Mouse (Mus musculus) megakaryocyte, embryonic 14.5 days (primary cell): ENCODE measurements at regions not wholly inside any gene's neighbourhood (a gene's known extent, or its start where the extent isn't known, plus 50 kb on each side); places are given as distances from the start of the nearest gene placed in this dataset.

ENCODE experiments used
- H3K27me3 ChIP-seq: replicated peaks from 2 replicates; pipeline ENCODE3; 2012; ENCODE audit warnings: inconsistent platforms
- H3K36me3 ChIP-seq: replicated peaks from 2 replicates; pipeline ENCODE3; 2012; ENCODE audit warnings: low read length, inconsistent platforms, mixed read lengths
- H3K4me1 ChIP-seq: 2 replicates; pipeline ENCODE4 v1.6.1; 2012; ENCODE audit warnings: inconsistent platforms
- H3K4me3 ChIP-seq: replicated peaks from 2 replicates; pipeline ENCODE3; 2012; ENCODE audit warnings: moderate library complexity, mild to moderate bottlenecking, inconsistent platforms
- H3K9me3 ChIP-seq: 2 replicates; pipeline ENCODE4 v1.6.1; 2012; ENCODE audit warnings: inconsistent platforms
- FLI1 ChIP-seq: IDR thresholded peaks from 2 replicates; pipeline ENCODE4 v1.6.1; 2012; ENCODE audit warnings: low read length, inconsistent platforms, mixed read lengths
- GATA1 ChIP-seq: IDR thresholded peaks from 3 replicates; pipeline ENCODE4 v1.6.1; 2012; ENCODE audit warnings: mixed read lengths, low read length, inconsistent platforms, borderline replicate concordance

GRCm38 (mm10) chr1:169385740-169386424, 145.4 kb downstream of the Nuf2 start:
- Histone ChIP-seq H3K36me3 (no peaks in the 10 kb centered on the region), H3K4me1 (no peaks in the 10 kb centered on the region), H3K4me3 (no peak overlapping the region), H3K27me3 (no peaks in the 10 kb centered on the region), H3K9me3 (peaks cover 4% of the 10 kb centered on the region; the same call in 1 of the 2 replicates)
- no peak for TF ChIP-seq GATA1
- TF ChIP-seq FLI1: no peak

DNA sequence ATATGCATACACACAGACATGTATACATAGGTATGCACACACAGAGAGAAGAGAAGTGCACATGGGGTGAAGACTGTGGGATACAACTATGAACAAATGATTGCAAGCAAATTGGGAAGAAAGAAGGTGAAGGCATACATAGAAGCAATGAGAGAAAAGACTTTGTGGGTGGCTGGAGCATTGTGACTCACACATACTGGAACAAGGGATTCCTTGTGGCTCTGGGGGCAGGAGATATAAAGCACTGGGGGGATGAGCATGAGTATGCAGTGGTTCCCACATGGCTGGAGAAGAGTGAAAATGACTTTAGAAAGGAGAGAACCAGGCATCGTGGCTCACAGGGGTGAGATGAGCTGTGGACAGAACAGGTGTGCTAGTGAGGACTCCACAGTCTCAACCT, 156.6 kb downstream of the Nuf2 start:
- Histone ChIP-seq H3K36me3 (no peaks in the 10 kb centered on the region), H3K9me3 (no peaks in the 10 kb centered on the region), H3K27me3 (no peaks in the 10 kb centered on the region), H3K4me3 (no peak overlapping the region), H3K4me1 (no peaks in the 10 kb centered on the region)
- no peak for TF ChIP-seq FLI1
- TF ChIP-seq GATA1: no peak

GRCm38 (mm10) chr1:169368758-169369157, 162.5 kb downstream of the Nuf2 start:
- H3K4me3 ChIP-seq: no peak overlapping the region
- no peaks in the 10 kb centered on the region for H3K27me3 ChIP-seq
- H3K4me1 ChIP-seq: no peaks in the 10 kb centered on the region
- H3K36me3 ChIP-seq: no peaks in the 10 kb centered on the region
- peaks cover 3% of the 10 kb centered on the region; the same call in 1 of the 2 replicates for H3K9me3 ChIP-seq
- TF ChIP-seq FLI1: no peak
- no peak for TF ChIP-seq GATA1

DNA sequence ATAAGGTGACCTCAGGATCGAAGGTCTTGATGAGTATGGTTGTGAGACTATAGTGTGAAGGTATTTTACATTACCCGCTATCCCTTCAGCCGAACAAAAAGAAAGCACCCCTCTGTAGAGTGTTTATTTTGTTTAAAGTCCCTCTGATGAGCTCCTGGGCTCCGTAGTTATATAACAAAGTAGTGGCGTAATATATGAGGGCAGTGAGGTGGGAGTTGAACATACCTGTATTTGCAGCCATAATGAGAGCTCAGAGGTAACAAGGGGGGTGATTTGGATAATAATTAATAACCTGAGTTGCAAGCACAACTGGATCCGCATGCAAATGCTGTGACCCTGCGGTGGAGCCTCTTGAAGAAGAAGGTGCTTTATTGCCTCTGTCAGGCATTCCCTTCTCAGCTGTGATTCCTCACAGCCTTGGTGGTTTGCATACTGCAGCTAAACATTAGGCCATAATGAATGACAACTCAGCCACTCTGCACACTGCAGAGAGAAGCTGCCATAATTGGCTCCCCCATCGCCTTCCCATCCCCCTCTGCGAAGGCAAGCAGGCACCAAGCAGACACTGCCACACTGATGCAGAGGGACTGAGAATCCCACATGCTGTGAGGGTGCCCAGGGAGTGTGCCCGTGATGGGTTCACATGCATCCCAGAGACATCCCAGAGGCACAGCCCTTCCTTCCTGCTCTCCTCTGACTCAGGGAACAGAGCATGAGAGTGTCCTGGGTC, 163.3 kb downstream of the Nuf2 start:
- Histone ChIP-seq H3K9me3 (peaks cover 3% of the 10 kb centered on the region; the same call in 1 of the 2 replicates), H3K4me1 (no peaks in the 10 kb centered on the region), H3K27me3 (no peaks in the 10 kb centered on the region), H3K4me3 (peak overlapping the region; percentile 59), H3K36me3 (no peaks in the 10 kb centered on the region)
- TF ChIP-seq FLI1: no peak
- TF ChIP-seq GATA1: no peak

GRCm38 (mm10) chr1:169367316-169367715, 163.9 kb downstream of the Nuf2 start:
- TF ChIP-seq FLI1 (no peak), GATA1 (no peak)
- H3K36me3 ChIP-seq: no peaks in the 10 kb centered on the region
- H3K27me3 ChIP-seq: no peaks in the 10 kb centered on the region
- no peaks in the 10 kb centered on the region for H3K4me1 ChIP-seq
- H3K9me3 ChIP-seq: peaks cover 6% of the 10 kb centered on the region; the same call in 1 of the 2 replicates
- no peak overlapping the region for H3K4me3 ChIP-seq

- no peaks in the 10 kb centered on the region for H3K4me1 ChIP-seq
- no peak for TF ChIP-seq GATA1
- no peak for TF ChIP-seq FLI1
- no peak overlapping the region for H3K4me3 ChIP-seq
Measured at GRCm38 (mm10) chr1:169362564-169362963, 168.7 kb downstream of the Nuf2 start.

DNA sequence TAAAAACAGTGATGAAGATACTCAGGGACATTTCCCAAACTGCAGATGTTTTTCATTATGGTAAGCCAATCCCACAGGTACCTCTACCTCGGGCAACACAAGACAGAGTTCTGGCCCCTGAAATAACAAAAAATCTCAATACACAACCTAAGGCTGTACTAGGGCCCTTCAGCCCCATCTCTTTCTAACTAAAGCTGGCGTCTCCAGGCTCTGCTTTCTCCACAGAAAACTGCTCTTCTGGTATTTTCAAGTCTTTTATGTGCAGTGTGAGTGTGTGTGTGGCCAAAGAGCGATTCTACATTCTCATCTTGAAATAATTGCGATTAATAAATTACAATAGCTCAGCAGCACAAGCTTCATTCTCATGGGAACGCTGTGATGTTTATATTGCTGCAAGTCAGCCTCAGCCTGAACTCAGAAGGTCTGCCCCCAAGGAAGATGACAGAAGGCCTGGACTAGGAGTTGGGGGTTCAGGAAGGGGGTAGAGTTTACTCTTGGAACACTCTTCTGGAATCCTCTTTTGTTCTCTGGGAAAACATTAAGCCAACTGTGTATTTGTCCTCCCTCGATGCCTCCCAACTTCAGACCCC, 173.5 kb downstream of the Nuf2 start:
- Histone ChIP-seq H3K4me3 (no peak overlapping the region), H3K27me3 (no peaks in the 10 kb centered on the region), H3K36me3 (no peaks in the 10 kb centered on the region), H3K9me3 (peaks cover 12% of the 10 kb centered on the region; the same call in 1 of the 2 replicates), H3K4me1 (no peaks in the 10 kb centered on the region)
- TF ChIP-seq GATA1: no peak
- no peak for TF ChIP-seq FLI1

More at GRCm38 (mm10) chr1:169362564-169362963, 168.7 kb downstream of the Nuf2 start:
- no peaks in the 10 kb centered on the region for H3K36me3 ChIP-seq
- H3K27me3 ChIP-seq: no peaks in the 10 kb centered on the region
- H3K9me3 ChIP-seq: peaks cover 12% of the 10 kb centered on the region; the same call in 1 of the 2 replicates

DNA sequence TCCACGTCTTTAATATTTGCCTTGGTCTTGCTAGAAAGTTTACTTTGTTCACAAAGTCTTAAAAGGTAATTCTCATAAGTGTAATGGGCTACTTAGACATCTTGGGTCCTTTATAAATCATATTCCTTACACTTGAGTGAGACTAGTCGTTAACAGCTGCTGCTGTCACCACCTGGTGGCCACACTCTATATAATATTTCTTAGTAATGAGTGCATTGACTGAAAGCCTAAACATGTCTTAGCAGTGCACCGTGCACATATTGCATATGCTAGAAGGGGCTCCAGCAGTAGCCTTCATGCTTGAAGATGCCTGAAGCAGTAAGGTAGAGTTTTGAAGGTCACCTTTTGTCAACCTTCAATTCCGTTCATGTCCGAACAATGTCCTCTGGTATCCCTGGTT, 177.2 kb downstream of the Nuf2 start:
- TF ChIP-seq GATA1 (no peak), FLI1 (no peak)
- H3K36me3 ChIP-seq: no peaks in the 10 kb centered on the region
- no peaks in the 10 kb centered on the region for H3K27me3 ChIP-seq
- no peak overlapping the region for H3K4me3 ChIP-seq
- H3K9me3 ChIP-seq: peaks cover 6% of the 10 kb centered on the region; the same call in 1 of the 2 replicates
- H3K4me1 ChIP-seq: no peaks in the 10 kb centered on the region

DNA sequence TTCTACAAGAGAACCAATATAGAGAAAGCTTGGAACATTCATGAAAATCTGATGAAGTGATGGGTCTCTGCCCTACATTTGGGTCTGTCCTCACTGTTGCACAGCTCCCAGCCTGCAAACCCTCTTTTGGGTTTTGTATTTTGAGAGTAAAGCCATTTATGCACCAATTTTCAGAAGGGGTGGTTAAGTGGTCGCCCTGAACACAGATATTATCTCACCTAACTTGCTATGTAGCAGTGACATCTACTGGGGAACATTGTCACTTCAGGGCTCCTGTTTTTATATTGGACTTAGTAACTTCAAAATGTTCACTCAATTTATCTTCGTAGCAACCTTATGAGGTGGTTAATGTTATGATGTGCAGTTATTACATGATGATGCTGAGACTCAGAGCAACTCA, 183.6 kb downstream of the Nuf2 start:
- Histone ChIP-seq H3K9me3 (no peaks in the 10 kb centered on the region), H3K27me3 (no peaks in the 10 kb centered on the region), H3K36me3 (no peaks in the 10 kb centered on the region), H3K4me1 (no peaks in the 10 kb centered on the region), H3K4me3 (no peak overlapping the region)
- TF ChIP-seq GATA1 (no peak), FLI1 (no peak)

- Histone ChIP-seq H3K4me1 (no peaks in the 10 kb centered on the region), H3K9me3 (no peaks in the 10 kb centered on the region), H3K36me3 (no peaks in the 10 kb centered on the region), H3K4me3 (no peak overlapping the region), H3K27me3 (no peaks in the 10 kb centered on the region)
- TF ChIP-seq FLI1: no peak
- TF ChIP-seq GATA1: no peak
Measured at GRCm38 (mm10) chr1:169346876-169347275, 184.4 kb downstream of the Nuf2 start.
